Mouse (Mus musculus): ENCODE measurements around the gene Zfp652. TPM values are rescaled to one million over a fixed set of nuclear protein-coding genes. Genes with fewer than 3 reads are reported as not detected.

The Zfp652 gene
- total and polyA plus RNA-seq, 3 experiments = 57.0 to 261 (median 180) TPM

DNA sequence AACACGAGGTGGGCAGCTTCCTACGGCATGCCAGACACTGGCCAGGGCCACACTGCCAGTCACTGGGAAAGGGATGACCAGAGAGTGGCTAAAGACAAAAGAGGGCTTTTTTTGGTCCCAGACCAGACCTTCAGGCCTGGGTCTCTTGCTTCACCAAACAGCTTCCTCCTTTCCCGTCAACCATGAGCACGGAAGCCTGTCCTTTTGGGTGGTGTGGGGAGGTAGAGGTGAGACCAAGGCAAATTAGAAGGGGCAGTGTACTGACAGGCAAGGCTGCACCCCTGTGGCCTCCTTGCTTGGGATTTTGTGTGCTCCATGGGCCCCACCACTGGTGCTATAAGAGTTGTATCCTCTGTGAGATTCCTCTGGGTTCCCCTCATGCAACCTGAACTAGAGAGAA is 126.1 kb downstream of the Zfp652 start:
- H3K4me1 ChIP-seq (ENCODE audit: insufficient read depth, low read depth, low read length) = peaks cover 97% of the 10 kb centered on the region
- peaks cover 35% of the 10 kb centered on the region for H3K36me3 ChIP-seq (replicated peaks)
- H3K9me3 ChIP-seq (replicated peaks) = no peaks in the 10 kb centered on the region
- no peak overlapping the region for H3K4me3 ChIP-seq (ENCODE audit: low read depth, low read length)
- TF ChIP-seq CTCF (IDR thresholded peaks at IDR 0.05; ENCODE audit: low read depth, low read length) = no peak
- no peak for ATAC-seq (ENCODE audit: extremely low read depth, insufficient number of reproducible peaks, low FRiP score, poor library complexity, severe bottlenecking)
- no peak for DNase-seq (ENCODE audit: low spot score)
- no peaks in the 10 kb centered on the region for H3K27me3 ChIP-seq (ENCODE audit: insufficient read depth, low read length)

- ATAC-seq (ENCODE audit: extremely low read depth, insufficient number of reproducible peaks, low FRiP score, poor library complexity, severe bottlenecking) = no peak
- Histone ChIP-seq H3K36me3 (replicated peaks) (peaks cover 35% of the 10 kb centered on the region), H3K27me3 (ENCODE audit: insufficient read depth, low read length) (no peaks in the 10 kb centered on the region), H3K4me3 (ENCODE audit: low read depth, low read length) (no peak overlapping the region), H3K4me1 (ENCODE audit: insufficient read depth, low read depth, low read length) (peaks cover 97% of the 10 kb centered on the region), H3K9me3 (replicated peaks) (no peaks in the 10 kb centered on the region)
- no peak for DNase-seq (ENCODE audit: low spot score)
- TF ChIP-seq GATA2 (IDR thresholded peaks at IDR 0.05; ENCODE audit: borderline replicate concordance, low read depth, low read length) (no peak), GATA1 (IDR thresholded peaks at IDR 0.05; ENCODE audit: borderline replicate concordance, low read length) (no peak), TAL1 (conservative IDR thresholded peaks at IDR 0.05; ENCODE audit: low read depth, low read length) (no peak), POLR2AphosphoS5 (IDR thresholded peaks at IDR 0.05; ENCODE audit: insufficient replicate concordance, low read depth, low read length) (no peak), CTCF (IDR thresholded peaks at IDR 0.05; ENCODE audit: low read depth, low read length) (no peak)
Measured at GRCm38 (mm10) chr11:95838999-95839868, 126.8 kb downstream of the Zfp652 start.

DNA sequence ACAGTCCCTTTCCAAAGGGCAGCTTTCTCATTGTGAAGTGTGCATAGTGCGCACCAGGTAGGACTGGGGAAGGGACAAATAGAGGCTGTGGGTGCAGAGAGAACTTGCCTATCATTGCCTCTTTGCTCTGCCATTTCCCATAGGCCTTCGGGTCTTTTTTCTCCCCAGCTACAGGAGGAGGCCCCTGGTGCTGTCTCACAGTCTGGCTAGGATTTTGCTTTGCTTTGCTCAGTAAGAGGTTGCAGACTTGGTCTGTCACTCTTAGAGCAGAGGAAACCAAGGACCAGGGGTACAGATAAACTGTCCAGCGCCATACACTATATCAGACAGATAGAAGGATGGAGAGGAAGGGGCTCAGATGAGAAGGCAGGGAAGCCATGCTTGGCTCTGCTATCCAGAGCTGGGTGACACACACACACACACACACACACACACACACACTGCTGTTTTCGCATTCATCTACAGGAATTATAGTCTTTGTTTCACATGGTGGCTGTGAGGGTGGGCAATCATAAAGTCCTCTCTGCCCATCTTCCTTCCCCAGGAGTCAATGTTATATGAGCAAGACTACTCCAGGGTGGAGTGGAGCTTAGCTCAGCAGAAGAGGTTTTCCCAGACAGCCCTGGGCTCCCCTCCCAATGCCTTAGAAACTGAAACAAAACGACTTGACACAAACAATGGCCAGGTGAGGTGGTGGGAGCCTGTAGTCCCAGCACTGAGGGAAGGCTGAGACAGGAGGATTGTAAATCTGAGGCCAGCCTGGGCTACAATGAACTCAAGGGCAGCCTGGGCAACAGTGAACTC is 128.4 kb downstream of the Zfp652 start:
- peaks cover 34% of the 10 kb centered on the region for H3K36me3 ChIP-seq (replicated peaks)
- ATAC-seq (ENCODE audit: extremely low read depth, insufficient number of reproducible peaks, low FRiP score, poor library complexity, severe bottlenecking) (no peak), DNase-seq (ENCODE audit: low spot score) (no peak)
- peaks cover 96% of the 10 kb centered on the region for H3K4me1 ChIP-seq (ENCODE audit: insufficient read depth, low read depth, low read length)
- H3K4me3 ChIP-seq (ENCODE audit: low read depth, low read length) = peak overlapping the region; percentile 70
- no peak for TF ChIP-seq GATA1 (IDR thresholded peaks at IDR 0.05; ENCODE audit: borderline replicate concordance, low read length)
- no peak for TF ChIP-seq CTCF (IDR thresholded peaks at IDR 0.05; ENCODE audit: low read depth, low read length)
- TF ChIP-seq POLR2AphosphoS5 (IDR thresholded peaks at IDR 0.05; ENCODE audit: insufficient replicate concordance, low read depth, low read length) = no peak
- TF ChIP-seq GATA2 (IDR thresholded peaks at IDR 0.05; ENCODE audit: borderline replicate concordance, low read depth, low read length) = no peak
- no peak for TF ChIP-seq TAL1 (conservative IDR thresholded peaks at IDR 0.05; ENCODE audit: low read depth, low read length)
- H3K9me3 ChIP-seq (replicated peaks) = no peaks in the 10 kb centered on the region
- no peaks in the 10 kb centered on the region for H3K27me3 ChIP-seq (ENCODE audit: insufficient read depth, low read length)

DNA sequence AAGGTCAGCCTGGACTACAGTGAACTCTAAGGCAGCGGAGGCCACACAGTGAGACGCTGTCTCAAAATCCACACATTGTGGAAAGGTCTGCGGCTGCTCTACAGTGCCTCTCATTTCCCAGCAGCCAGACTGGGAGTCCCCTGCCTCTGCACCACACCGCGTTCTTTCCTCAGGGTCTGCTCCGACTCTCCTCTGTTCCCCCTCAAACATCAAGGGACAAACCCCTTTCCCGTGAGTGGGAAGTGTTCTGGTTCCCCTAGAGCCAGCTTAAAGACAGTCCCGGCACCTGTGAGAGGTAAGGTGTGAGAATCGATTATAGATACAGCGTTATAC is 129.0 kb downstream of the Zfp652 start:
- H3K27me3 ChIP-seq (ENCODE audit: insufficient read depth, low read length) = no peaks in the 10 kb centered on the region
- peak overlapping the region; percentile 70 for H3K4me3 ChIP-seq (ENCODE audit: low read depth, low read length)
- H3K9me3 ChIP-seq (replicated peaks) = no peaks in the 10 kb centered on the region
- DNase-seq (ENCODE audit: low spot score) = no peak
- TF ChIP-seq TAL1 (conservative IDR thresholded peaks at IDR 0.05; ENCODE audit: low read depth, low read length) (no peak), CTCF (IDR thresholded peaks at IDR 0.05; ENCODE audit: low read depth, low read length) (no peak), POLR2AphosphoS5 (IDR thresholded peaks at IDR 0.05; ENCODE audit: insufficient replicate concordance, low read depth, low read length) (no peak), GATA1 (IDR thresholded peaks at IDR 0.05; ENCODE audit: borderline replicate concordance, low read length) (no peak), GATA2 (IDR thresholded peaks at IDR 0.05; ENCODE audit: borderline replicate concordance, low read depth, low read length) (no peak)
- peaks cover 29% of the 10 kb centered on the region for H3K36me3 ChIP-seq (replicated peaks)
- peaks cover 92% of the 10 kb centered on the region for H3K4me1 ChIP-seq (ENCODE audit: insufficient read depth, low read depth, low read length)
- ATAC-seq (ENCODE audit: extremely low read depth, insufficient number of reproducible peaks, low FRiP score, poor library complexity, severe bottlenecking) = no peak

- peaks cover 86% of the 10 kb centered on the region for H3K4me1 ChIP-seq (ENCODE audit: insufficient read depth, low read depth, low read length)
- peak within 1 kb of the TSS; percentile 70 for H3K4me3 ChIP-seq (ENCODE audit: low read depth, low read length)
- H3K9me3 ChIP-seq (replicated peaks) = no peaks in the 10 kb centered on the region
- ATAC-seq (ENCODE audit: extremely low read depth, insufficient number of reproducible peaks, low FRiP score, poor library complexity, severe bottlenecking) = peak; percentile 38
- H3K27me3 ChIP-seq (ENCODE audit: insufficient read depth, low read length) = no peaks in the 10 kb centered on the region
- peaks cover 22% of the 10 kb centered on the region for H3K36me3 ChIP-seq (replicated peaks)
- TF ChIP-seq POLR2AphosphoS5 (IDR thresholded peaks at IDR 0.05; ENCODE audit: insufficient replicate concordance, low read depth, low read length) (no peak), GATA1 (IDR thresholded peaks at IDR 0.05; ENCODE audit: borderline replicate concordance, low read length) (no peak), CTCF (IDR thresholded peaks at IDR 0.05; ENCODE audit: low read depth, low read length) (no peak), GATA2 (IDR thresholded peaks at IDR 0.05; ENCODE audit: borderline replicate concordance, low read depth, low read length) (no peak), TAL1 (conservative IDR thresholded peaks at IDR 0.05; ENCODE audit: low read depth, low read length) (no peak)
- peak; percentile 73 for DNase-seq (ENCODE audit: low spot score)
Measured at GRCm38 (mm10) chr11:95842074-95842681, 129.7 kb downstream of the Zfp652 start, which contains the start of gene Abi3. Abi3 (minus strand) TSS chr11:95842476.

GRCm38 (mm10) chr11:95842953-95843352 is 130.5 kb downstream of the Zfp652 start:
- H3K27me3 ChIP-seq (ENCODE audit: insufficient read depth, low read length) = no peaks in the 10 kb centered on the region
- peak overlapping the region; percentile 70; the same call in 1 of the 2 replicates for H3K4me3 ChIP-seq (ENCODE audit: low read depth, low read length)
- H3K36me3 ChIP-seq (replicated peaks) = peaks cover 16% of the 10 kb centered on the region
- ATAC-seq (ENCODE audit: extremely low read depth, insufficient number of reproducible peaks, low FRiP score, poor library complexity, severe bottlenecking) (no peak), DNase-seq (ENCODE audit: low spot score) (peak; percentile 39)
- TF ChIP-seq POLR2AphosphoS5 (IDR thresholded peaks at IDR 0.05; ENCODE audit: insufficient replicate concordance, low read depth, low read length) = no peak
- TF ChIP-seq CTCF (IDR thresholded peaks at IDR 0.05; ENCODE audit: low read depth, low read length) = no peak
- TF ChIP-seq GATA2 (IDR thresholded peaks at IDR 0.05; ENCODE audit: borderline replicate concordance, low read depth, low read length) = no peak
- no peak for TF ChIP-seq GATA1 (IDR thresholded peaks at IDR 0.05; ENCODE audit: borderline replicate concordance, low read length)
- no peak for TF ChIP-seq TAL1 (conservative IDR thresholded peaks at IDR 0.05; ENCODE audit: low read depth, low read length)
- H3K9me3 ChIP-seq (replicated peaks) = no peaks in the 10 kb centered on the region
- H3K4me1 ChIP-seq (ENCODE audit: insufficient read depth, low read depth, low read length) = peaks cover 78% of the 10 kb centered on the region

Measured in G1E (cell line).